Mouse (Mus musculus): ENCODE results near the gene Qrfp. TPM values are rescaled to one million over a fixed set of nuclear protein-coding genes. Genes with fewer than 3 reads are reported as not detected.
A peak's percentile ranks its signal among the peaks of the same experiment; 100 is the strongest.

Qrfp gene
- total RNA-seq, 2 experiments from 2014 or later = not detected

- no peak for ATAC-seq (replicated peaks; ENCODE audit: low FRiP score, poor library complexity, severe bottlenecking)
These were observed 27.3 kb downstream of the Qrfp start for GRCm38 (mm10) chr2:31782958-31783602.

DNA sequence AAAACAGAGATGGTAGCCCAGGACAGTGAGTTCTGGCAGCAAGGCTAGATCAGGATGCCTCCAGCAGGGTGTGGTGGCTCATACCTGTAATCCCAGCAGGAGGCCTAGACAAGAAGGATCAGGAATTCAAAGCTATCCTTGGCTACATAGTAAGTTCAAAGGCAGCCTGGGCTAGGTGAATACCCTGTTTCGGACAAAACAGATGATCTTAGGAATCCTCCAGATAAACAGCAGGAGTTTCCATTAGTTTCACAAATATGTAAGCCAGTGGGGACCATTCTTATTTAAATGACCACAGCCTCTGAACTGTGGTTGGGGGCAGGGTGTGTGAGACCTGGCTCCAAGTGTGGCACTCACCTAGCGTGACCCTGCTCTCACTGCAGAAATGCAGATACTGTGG lies 31.1 kb downstream of the Qrfp start:
- no peak for ATAC-seq (replicated peaks; ENCODE audit: low FRiP score, poor library complexity, severe bottlenecking)

DNA sequence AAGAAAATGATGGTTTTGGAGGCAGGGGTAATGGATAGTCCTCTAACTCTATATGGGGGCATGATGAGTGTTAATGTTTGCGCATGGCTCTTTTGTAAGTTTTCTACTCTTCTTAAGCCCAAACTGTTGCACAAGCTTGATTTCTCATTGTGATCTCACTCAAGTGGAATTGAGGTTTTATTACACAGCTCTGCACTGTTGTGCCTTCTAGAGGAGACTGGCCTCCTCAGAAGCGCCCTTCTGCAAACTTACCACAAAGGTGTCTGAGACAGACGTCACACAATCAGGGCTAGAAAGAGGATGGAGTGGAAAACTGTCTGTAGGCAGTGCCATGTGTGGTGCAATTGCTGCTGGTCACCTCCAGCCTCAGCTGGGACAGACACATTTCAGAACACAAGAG lies 33.9 kb downstream of the Qrfp start:
- ATAC-seq (replicated peaks; ENCODE audit: low FRiP score, poor library complexity, severe bottlenecking) = no peak

GRCm38 (mm10) chr2:31770781-31771441 lies 39.5 kb downstream of the Qrfp start:
- 0 out of 2 replicates have a peak, but pooled peaks have one; percentile 25 for ATAC-seq (replicated peaks; ENCODE audit: low FRiP score, poor library complexity, severe bottlenecking)

DNA sequence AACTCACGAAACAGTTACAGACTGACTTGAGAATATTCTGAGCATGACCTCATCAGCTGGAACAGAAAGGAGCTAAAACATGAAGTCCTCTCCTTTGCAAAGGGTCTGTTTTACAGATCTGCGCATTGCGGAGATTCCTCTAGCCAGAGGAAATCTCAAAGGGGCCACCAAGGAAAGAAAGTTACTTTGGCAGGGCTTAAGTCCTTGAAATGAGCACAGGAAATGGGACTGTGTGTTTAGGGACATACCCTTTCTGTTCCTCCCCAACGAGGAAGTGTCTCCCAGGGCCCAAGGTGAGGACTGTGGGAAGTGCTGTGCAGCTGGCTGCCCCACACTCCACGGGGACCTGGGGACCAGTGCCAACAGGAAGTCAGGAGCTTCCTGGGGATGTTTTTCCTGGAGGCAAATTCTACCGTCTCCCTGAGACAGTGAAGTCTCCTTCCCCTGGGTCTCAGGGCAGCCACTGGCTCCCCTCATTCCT lies 40.7 kb downstream of the Qrfp start:
- ATAC-seq (replicated peaks; ENCODE audit: low FRiP score, poor library complexity, severe bottlenecking) = no peak

DNA sequence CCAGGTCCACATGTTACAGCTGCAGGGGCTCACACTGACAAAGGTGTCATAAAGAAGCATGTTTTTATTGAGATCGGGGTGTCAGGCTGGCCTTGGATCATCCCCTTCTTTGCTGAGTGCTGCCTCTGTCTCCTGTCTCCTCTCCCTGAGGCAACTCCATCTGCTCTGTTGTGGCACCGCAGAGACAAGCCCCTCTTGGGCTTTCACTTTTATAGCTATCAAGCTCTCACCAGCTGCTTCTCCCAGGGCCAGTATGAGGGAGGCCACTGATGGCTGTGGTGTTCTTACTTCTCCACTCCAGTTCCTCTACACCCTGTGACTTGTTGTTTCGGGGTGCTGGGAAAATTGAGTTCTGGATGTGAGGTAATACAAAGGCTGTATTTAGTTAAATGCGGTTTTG lies 41.3 kb downstream of the Qrfp start:
- ATAC-seq (replicated peaks; ENCODE audit: low FRiP score, poor library complexity, severe bottlenecking) = no peak

- no peak for ATAC-seq (replicated peaks; ENCODE audit: low FRiP score, poor library complexity, severe bottlenecking)
These were observed 42.6 kb downstream of the Qrfp start for GRCm38 (mm10) chr2:31767815-31768214.

- ATAC-seq (replicated peaks; ENCODE audit: low FRiP score, poor library complexity, severe bottlenecking) = no peak
These were observed 43.3 kb downstream of the Qrfp start for GRCm38 (mm10) chr2:31767104-31767503.

DNA sequence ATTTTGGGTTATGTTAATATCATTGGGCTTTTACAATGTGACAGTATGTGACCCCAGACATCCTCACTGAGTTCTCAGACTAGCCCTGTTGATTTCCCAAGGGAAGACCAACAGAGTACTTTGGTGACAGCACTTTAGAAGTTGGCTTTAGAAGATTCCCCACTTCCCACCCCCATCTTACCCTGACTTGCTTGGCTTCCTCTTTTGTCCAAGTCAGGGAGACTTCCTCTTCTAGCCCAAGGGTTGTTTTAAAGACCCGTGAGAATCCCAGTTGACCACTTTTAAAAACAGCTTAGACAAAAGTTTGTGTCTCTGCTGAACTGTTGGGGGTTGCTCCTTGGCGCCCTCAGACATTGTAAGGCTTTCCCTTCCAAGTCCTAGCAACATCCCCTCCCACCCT lies 47.1 kb downstream of the Qrfp start:
- ATAC-seq (replicated peaks; ENCODE audit: low FRiP score, poor library complexity, severe bottlenecking) = no peak

GRCm38 (mm10) chr2:31762853-31763252 lies 47.5 kb downstream of the Qrfp start:
- no peak for ATAC-seq (replicated peaks; ENCODE audit: low FRiP score, poor library complexity, severe bottlenecking)

DNA sequence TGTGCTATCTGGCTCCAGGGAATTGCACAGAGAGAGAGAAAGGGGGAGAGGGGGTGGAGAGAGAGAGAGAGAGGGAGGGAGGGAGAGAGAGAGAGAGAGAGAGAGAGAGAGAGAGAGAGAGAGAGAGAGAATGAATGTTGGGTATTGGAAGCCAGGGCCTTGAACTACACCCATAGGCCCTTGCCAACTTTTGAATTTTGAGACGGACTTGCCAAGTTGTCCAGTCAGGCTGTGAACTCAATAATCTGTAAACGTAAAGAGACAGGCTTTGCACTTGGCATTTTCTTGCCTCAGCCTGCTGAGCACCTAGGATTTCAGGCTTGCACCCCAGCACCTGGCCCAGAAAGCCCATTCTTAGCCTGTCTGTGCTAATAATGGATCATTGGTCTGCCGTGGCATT lies 48.2 kb downstream of the Qrfp start:
- no peak for ATAC-seq (replicated peaks; ENCODE audit: low FRiP score, poor library complexity, severe bottlenecking)

GRCm38 (mm10) chr2:31761585-31761984 lies 48.8 kb downstream of the Qrfp start:
- ATAC-seq (replicated peaks; ENCODE audit: low FRiP score, poor library complexity, severe bottlenecking) = no peak

DNA sequence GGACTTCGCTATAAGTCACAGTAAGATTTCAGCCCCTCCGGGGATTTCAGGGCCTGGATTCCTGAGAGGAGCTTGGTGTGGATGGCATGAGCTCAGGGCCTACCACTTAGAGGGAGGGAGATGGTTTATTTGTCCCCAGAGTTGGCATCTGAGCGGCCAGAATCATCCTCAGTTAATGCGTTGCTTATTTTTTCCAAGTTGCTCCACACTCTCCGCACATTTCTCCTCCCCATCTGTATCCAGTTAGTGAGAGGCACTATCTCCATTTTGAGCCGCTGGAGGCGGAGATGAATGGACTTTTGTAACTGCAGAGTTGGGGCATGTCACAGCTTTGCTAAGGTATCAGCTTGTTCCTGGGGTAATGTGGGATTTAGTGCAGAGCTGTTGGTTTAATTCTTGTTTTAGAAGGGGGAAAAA lies 49.3 kb downstream of the Qrfp start:
- ATAC-seq (replicated peaks; ENCODE audit: low FRiP score, poor library complexity, severe bottlenecking) = no peak

GRCm38 (mm10) chr2:31760486-31760885 lies 49.9 kb downstream of the Qrfp start:
- no peak for ATAC-seq (replicated peaks; ENCODE audit: low FRiP score, poor library complexity, severe bottlenecking)

GRCm38 (mm10) chr2:31759751-31760460 lies 50.5 kb downstream of the Qrfp start:
- ATAC-seq (replicated peaks; ENCODE audit: low FRiP score, poor library complexity, severe bottlenecking) = peak; percentile 86

GRCm38 (mm10) chr2:31758966-31759365 lies 51.4 kb downstream of the Qrfp start:
- ATAC-seq (replicated peaks; ENCODE audit: low FRiP score, poor library complexity, severe bottlenecking) = no peak

DNA sequence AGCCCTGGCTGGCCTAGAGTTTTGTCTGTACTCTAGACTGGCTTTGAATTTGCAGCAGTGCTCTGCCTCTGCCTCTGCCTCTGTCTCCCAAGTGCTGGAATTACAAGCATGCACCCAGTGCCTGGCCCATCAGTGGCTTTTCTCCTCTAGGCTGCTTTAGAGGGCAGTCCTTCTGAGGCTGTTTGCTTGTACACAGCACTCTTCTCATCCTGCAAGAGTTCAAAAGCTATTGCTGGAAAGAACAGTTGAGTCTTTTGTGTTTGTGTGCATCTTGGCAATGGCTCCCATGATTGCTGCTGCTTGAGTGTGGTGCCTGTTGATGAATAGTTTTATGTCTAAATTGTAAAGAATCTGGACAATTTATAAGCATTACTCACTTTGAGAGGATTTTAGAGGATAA lies 52.9 kb downstream of the Qrfp start:
- no peak for ATAC-seq (replicated peaks; ENCODE audit: low FRiP score, poor library complexity, severe bottlenecking)
